Mouse (Mus musculus) adrenal gland, adult 2 months (tissue): ENCODE measurements around the gene Arap2. TPM values are rescaled to one million over a fixed set of nuclear protein-coding genes. Genes with fewer than 3 reads are reported as not detected.

Experiments used
- DNase-seq: peaks from one replicate; pipeline ENCODE4 v3.0.0; 2021
- long read RNA-seq: library from polyadenylated mRNA; stranded (forward); transcript quantifications from one replicate; pipeline ENCODE4 v2.0.0, GENCODE M21; 2021
- polyA plus RNA-seq: library from polyadenylated mRNA; depleted of rRNA; stranded (reverse); fragments of >200 nt; gene quantifications from 2 replicates; pipeline ENCODE4 v1.2.3, GENCODE M21; 2012; rRNA removed
- total RNA-seq, 2 experiments: library from RNA; stranded (reverse); gene quantifications; 2 replicates each; pipeline ENCODE4 v1.2.3; 2021

The Arap2 gene
- 1 to 10 TPM; 3.0 to 4.2 TPM for total RNA-seq
- 0.19 and 0.61 TPM in 2 replicates for polyA plus RNA-seq
- long read RNA-seq, partial matches to known transcripts, result 1 of 1 reads
- long read RNA-seq, other reads (novel, unspliced or antisense), result 0 of 1 reads

- peak; percentile 84 for DNase-seq
These were observed at the start of gene Arap2 for GRCm38 (mm10) chr5:62765784-62766701. TSS of gene Arap2 (minus strand) at chr5:62766159.

- no peak for DNase-seq
These were observed 49.8 kb upstream of the Arap2 start for GRCm38 (mm10) chr5:62815741-62816140.

GRCm38 (mm10) chr5:62814072-62814414 is 48.1 kb upstream of the Arap2 start:
- no peak for DNase-seq

GRCm38 (mm10) chr5:62813402-62814071 is 47.6 kb upstream of the Arap2 start, which contains the start of gene Dthd1:
TSS of gene Dthd1 (plus strand) at chr5:62813823.
- no peak for DNase-seq

GRCm38 (mm10) chr5:62792776-62793175 is 26.8 kb upstream of the Arap2 start:
- no peak for DNase-seq

- no peak for DNase-seq
These were observed 25.1 kb upstream of the Arap2 start for GRCm38 (mm10) chr5:62790921-62791564.

GRCm38 (mm10) chr5:62786809-62787208 is 20.9 kb upstream of the Arap2 start:
- DNase-seq, result peak; percentile 39

- no peak for DNase-seq
These were observed 12.7 kb upstream of the Arap2 start for GRCm38 (mm10) chr5:62778682-62779081.

GRCm38 (mm10) chr5:62777804-62778203 is 11.8 kb upstream of the Arap2 start:
- no peak for DNase-seq

GRCm38 (mm10) chr5:62771775-62772599 is 6.0 kb upstream of the Arap2 start:
- no peak for DNase-seq

- no peak for DNase-seq
These were observed 538 bp downstream of the Arap2 start for GRCm38 (mm10) chr5:62765459-62765783.

GRCm38 (mm10) chr5:62764161-62764560 is 1.8 kb downstream of the Arap2 start:
- DNase-seq, result no peak

- no peak for DNase-seq
These were observed 2.9 kb downstream of the Arap2 start for GRCm38 (mm10) chr5:62763046-62763445.

- DNase-seq, result no peak
These were observed 3.5 kb downstream of the Arap2 start for GRCm38 (mm10) chr5:62762298-62762960.

GRCm38 (mm10) chr5:62760791-62761504 is 5.0 kb downstream of the Arap2 start:
- no peak for DNase-seq

GRCm38 (mm10) chr5:62755808-62756527 is 10.0 kb downstream of the Arap2 start:
- DNase-seq, result no peak

GRCm38 (mm10) chr5:62752934-62753333 is 13.0 kb downstream of the Arap2 start:
- DNase-seq, result no peak

GRCm38 (mm10) chr5:62751692-62752091 is 14.3 kb downstream of the Arap2 start:
- no peak for DNase-seq

- DNase-seq, result no peak
These were observed 17.8 kb downstream of the Arap2 start for GRCm38 (mm10) chr5:62748168-62748567.
